Mouse (Mus musculus): ENCODE measurements around the gene Arhgef18. TPM values are rescaled to one million over a fixed set of nuclear protein-coding genes. Genes with fewer than 3 reads are reported as not detected.

Gene Arhgef18
- total RNA-seq, 1 experiment from 2014 or later: 30.3 TPM

DNA sequence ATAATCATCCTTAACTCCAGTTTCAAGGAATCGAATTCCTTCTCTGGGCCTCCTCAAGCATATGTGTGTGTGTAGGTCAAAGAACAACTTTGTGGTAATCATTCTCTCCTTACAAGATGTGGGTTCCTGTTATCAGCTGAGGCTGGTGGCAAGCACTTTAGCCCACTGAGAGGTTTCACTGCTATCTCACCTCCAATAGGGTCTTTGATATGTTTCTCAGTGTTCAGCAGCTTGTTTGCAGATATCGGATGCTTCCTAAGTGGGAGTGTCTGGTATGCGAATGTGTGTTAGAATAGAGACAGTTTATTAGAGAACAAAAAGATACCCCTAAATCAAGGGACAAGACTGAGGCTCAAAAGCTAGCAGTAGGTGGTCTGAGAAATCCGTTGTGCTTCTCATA, 513 bp upstream of the Arhgef18 start:
- peak; percentile 48 for ATAC-seq (replicated peaks; ENCODE audit: low read depth, poor library complexity, severe bottlenecking)

DNA sequence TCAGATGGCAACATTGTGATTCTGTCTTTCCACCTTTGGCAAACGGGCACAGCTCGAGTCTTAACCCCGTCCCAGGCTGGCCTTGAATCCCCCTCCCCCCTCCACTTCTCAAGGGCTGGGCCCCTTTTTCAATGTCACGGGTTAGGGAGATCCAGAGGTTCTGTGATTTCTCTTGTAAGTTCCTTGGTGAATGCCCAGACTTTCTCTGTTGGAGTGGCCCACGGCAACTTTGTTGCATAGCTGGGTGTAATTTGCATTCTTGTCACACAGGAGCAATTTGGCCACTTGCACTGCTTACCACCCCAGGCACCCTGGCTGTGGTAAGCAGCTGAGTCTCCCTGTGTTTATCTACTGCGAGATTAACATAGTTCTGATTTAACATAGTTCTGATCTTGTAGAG, 1.8 kb downstream of the Arhgef18 start:
- no peak for ATAC-seq (replicated peaks; ENCODE audit: low read depth, poor library complexity, severe bottlenecking)

DNA sequence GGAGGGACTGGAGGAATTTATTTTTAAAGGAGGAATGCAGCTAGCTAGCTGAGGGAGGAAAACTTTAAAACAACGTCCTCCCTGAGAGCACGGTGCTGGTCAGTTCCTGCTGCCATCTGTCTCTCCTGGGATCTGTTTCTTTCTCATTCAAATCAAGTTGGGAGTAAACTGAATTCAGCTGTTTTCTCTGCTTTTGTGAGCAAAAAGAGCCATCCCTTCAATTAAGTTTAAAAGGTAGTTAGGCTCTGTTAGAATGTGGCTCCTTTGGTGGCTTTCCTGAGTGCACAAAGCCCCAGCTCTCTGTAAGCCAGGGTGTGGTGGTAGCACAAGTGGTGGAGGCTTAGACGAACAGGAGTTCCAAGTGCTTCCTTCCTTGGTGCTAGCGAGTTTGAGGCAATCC, 2.4 kb downstream of the Arhgef18 start:
- ATAC-seq (replicated peaks; ENCODE audit: low read depth, poor library complexity, severe bottlenecking): no peak

DNA sequence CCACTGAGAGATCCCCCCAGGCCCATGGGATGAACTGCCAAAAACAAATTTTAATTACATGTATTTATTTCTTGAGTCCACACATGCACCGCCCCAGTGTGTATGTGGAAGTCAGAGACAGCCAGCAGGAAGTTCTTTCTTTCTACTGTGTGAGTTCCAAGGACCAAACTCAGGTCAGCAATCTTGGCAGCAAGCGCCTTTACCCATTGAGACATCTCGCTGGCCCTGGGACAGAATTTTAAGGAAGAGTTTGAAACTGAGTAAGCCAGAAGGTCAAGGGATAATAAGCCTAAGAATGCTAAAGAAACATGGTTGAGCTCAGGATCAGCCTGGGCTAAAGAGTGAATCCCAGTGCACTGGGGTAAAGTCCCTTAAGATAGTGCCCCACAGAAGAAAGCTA, 4.8 kb downstream of the Arhgef18 start:
- ATAC-seq (replicated peaks; ENCODE audit: low read depth, poor library complexity, severe bottlenecking): no peak

DNA sequence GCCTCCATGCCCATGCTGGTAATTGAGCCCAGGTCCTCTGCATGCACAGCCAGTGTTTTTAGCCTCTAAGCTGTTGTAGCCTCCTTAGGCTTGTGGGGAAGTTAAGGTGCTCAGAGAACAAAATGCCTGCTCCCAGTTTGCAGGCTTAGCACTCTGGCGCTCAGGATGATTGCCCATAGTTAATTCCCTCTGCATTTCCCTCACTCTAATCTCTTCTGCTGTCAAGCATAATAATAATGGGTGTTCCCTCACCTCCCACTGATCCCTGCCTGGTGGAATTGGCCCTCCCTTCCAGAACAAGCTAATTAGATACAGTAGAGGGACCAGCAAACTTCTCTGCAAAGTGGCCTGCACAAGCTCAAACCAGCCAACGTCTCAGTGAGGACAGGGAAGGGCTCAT, 7.7 kb downstream of the Arhgef18 start:
- ATAC-seq (replicated peaks; ENCODE audit: low read depth, poor library complexity, severe bottlenecking): no peak

DNA sequence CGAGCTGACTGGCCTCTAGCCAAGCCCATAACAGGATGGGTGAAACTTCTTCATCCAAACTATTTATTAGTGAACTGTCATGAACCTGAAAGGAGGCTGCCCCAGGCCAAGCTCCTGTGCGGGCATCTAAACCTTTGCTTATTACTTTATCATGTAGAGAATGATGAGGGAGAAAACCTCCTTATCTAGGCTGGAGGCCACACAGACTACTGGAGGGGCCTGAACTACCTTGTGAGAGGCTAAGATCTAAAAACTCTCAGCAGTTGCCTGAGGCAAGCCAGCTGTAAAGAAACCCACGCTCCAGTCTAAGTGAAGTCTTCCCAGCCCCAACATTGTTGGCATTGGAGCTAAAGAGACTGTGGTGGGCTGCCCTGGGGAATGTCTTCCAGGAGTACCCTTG, 14.6 kb downstream of the Arhgef18 start:
- no peak for ATAC-seq (replicated peaks; ENCODE audit: low read depth, poor library complexity, severe bottlenecking)

DNA sequence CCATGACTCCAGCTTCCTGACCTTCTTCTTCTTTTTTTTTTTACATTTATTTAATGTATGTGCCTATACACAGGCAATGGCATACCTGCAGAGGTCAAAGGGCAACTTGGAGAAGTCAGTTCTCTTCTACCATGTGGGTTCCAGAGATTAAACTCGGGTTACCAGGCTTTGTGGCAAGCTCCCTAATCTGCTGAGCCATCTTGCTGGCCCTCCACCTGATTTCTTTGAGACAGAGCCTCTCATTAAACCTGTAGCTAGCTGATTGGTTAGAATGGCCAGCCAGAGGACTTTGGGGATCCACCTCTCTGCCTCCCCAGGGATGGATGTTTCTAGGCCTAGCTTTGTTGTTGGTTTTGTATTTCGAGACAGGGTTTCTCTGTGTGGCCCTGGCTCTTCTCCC, 18.3 kb downstream of the Arhgef18 start:
- ATAC-seq (replicated peaks; ENCODE audit: low read depth, poor library complexity, severe bottlenecking): no peak

DNA sequence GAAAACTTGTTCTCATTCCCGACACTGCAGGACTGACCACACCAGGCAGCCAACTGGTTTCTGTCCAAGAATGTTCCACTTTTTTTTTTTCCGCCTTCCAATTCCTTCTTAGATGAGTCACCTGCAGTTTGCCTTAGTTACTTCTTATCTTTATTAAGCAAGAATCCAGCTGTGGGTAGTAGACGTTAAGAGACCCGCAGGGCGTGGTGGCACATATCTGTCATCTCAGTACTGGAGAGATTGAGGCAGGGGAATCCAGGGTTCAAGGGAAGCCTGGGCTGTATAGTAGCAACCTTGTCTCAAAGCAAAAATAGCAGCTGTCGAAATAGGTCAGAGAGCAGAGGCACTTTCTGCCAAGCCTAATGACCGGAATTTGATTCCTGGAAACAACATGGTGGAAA, 19.1 kb downstream of the Arhgef18 start:
- peak; percentile 56 for ATAC-seq (replicated peaks; ENCODE audit: low read depth, poor library complexity, severe bottlenecking)

DNA sequence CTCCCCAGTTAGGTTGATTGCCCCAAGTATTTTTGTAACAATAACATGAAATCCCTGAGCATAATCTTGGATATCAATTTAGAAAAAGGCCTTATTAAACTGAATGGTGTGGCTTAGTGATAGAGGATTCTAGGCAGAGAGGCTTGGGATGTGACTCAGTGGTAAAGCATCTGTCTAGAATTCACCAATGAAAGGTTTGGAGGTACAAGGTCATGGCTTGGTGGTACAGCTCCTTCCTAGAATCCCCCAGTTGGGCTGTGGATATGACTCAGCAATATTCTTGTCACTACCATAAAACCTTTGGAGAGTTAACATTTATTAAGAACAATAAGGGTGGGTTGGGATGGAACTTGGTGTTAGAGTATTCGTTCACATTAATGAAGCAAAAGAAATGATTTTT, 20.0 kb downstream of the Arhgef18 start:
- no peak for ATAC-seq (replicated peaks; ENCODE audit: low read depth, poor library complexity, severe bottlenecking)

DNA sequence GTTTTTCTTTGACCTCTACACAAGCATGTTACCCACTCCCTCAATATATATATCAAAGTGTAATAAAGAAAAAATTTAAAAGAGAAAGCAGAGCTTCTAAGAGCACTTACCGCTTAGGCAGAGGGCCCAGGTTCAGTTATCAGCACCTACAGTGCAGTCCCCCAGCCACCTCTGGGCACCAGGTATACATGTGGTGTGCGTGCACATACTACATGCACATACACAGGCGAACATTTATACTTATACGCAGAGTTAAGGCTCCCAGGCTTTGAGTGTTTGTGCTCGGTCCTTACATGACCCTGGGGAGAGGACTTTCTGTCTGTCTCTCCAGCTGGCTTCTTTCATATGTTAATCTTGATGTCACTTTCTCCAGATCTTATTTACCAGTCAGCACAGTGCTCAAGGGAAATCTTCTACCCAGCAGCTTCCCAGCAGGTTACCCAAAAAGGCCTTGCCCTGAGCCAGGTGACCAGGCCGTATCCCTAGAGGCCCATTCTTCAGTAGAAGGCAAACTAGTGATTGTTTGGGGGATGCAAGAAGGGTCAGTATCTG, 21.9 kb downstream of the Arhgef18 start:
- ATAC-seq (replicated peaks; ENCODE audit: low read depth, poor library complexity, severe bottlenecking): no peak

DNA sequence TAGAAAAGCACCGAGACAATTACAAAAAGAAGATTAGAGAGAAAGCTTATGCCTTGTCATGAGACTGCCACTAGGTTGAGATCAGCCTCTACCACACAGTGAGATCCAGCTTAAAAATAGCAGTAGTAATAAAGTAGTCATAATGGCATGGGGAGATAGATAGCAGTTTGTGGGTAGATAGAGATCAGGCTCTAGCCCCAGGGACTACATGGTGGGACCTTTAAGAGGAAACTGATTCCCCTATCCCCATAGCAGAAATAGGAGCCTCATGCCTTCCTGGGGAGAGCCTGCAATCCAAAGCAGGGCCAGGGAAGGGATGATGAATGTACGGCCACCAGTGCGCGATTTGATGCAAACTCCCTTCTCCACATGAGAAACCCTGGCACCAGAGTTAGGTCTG, 22.5 kb downstream of the Arhgef18 start:
- ATAC-seq (replicated peaks; ENCODE audit: low read depth, poor library complexity, severe bottlenecking): no peak

DNA sequence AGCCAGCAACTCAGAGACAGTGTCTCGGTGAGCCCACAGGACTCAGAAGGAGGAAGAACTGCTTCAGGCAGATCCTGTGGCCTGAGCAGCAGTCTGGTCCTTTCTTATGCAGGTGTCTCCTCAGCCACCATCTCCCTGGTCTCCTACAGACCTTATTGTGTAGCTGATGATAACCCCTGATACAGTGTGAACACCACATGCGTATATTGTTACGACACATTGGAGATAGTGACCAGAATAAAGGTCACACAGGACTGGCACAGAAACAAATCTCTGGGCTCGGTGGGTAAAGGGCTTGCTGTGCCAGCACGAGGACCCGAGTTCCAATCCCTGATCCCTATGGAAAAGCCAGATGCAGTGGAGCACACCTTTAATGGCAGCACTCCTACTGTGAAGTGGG, 22.9 kb downstream of the Arhgef18 start:
- no peak for ATAC-seq (replicated peaks; ENCODE audit: low read depth, poor library complexity, severe bottlenecking)

DNA sequence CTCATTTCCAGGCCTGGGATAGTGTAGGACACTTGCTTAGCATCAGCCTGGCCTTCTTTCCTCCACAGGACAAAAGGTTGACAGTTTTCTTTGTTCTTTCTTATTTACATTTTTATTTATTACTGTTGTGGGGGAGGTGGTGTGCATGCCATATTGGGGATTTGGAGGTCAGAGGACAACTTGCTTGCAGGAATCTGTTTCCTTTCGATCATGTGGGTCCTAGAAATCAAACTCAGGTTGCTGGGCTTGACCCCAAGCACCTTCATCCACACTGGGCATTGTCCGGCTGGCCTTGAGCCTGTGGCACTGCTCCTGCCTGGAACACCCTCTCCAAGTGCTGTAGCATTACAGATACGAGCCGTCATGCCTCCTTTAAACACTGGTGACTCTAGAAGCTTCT, 24.0 kb downstream of the Arhgef18 start:
- ATAC-seq (replicated peaks; ENCODE audit: low read depth, poor library complexity, severe bottlenecking): no peak

DNA sequence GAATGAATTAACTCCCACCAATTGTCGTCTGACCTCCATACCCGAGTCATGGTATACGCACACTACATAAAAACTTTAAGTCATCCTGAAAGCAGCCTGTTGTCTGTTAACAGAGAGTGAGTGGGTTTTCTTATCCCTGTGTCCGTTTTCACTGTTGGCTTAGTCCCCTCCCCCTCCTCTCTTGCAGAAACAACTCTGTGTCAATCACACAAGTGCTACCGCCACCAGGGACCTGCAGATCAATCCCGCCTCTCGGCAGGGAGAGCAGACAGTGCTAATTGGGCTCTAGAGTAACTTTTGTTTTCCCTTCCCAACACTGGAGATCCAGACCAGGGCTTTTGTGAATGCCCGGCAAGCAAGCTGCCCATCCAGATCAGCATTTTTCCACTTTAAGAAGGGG, 24.6 kb downstream of the Arhgef18 start:
- no peak for ATAC-seq (replicated peaks; ENCODE audit: low read depth, poor library complexity, severe bottlenecking)

DNA sequence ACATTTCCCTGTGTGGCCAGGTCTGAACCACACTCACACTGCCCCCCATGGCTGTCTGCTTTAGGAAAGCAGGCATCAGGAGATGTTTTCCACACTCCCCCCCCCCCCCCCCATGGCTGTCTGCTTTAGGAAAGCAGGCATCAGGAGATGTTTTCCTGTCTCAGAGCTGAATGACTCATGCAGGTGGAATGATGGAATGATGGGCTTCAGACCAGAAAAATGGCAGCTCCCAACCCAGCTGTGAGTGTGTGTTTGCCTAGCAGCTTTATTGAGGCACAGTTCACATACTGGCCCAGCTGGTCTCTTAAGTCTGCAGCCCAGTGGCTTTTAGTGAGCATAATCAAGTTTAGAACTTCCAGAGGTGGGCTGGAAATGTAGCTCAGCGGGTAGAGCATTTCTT, 25.3 kb downstream of the Arhgef18 start:
- ATAC-seq (replicated peaks; ENCODE audit: low read depth, poor library complexity, severe bottlenecking): no peak

DNA sequence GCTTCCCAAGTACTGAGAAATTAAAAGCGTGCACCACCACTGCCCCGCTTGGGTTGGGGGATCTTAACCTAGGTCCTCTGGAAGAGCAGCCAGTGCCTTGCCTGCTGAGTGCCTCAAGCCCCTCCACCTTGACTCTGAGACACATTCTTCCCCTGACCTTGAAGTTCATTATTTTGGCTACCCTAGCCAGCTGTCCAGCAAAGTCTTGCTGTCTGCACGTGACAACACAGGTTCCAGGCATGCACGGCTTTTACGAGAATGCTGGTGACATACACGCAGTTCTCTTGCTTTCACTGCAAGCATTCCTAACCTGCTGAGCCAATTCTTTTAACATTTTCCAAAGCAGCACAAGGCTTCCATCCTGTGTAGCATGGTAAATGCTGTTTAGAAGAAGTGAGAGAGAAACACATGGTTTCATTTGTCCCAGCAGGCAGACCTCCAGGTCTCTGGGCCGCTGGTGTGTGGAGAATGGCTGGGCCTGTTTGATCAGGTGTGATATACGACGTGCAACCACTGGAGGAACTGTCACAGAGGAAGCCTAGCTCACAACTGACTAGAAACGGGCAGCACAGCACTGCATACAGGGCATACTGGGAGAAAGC, 27.4 kb downstream of the Arhgef18 start:
- ATAC-seq (replicated peaks; ENCODE audit: low read depth, poor library complexity, severe bottlenecking): no peak

DNA sequence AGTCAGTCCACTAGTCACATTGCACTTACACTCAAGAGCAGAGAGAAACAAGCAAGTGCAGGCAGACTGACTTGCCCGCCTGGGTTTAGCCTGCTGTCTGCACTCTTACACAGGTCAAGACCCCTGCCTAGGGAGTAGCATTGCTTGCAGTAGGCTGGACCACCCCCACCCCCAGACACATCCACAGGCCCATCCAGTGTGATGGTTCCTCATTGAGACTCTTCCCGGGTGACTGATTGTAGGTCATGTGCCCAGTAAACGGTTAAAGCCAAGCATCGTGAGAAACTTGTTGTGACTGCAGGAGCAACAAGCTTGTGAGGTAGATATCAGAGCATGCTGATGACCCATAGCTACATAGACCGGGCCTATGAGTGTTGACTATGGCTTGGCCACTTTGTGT, 28.7 kb downstream of the Arhgef18 start:
- ATAC-seq (replicated peaks; ENCODE audit: low read depth, poor library complexity, severe bottlenecking): no peak

DNA sequence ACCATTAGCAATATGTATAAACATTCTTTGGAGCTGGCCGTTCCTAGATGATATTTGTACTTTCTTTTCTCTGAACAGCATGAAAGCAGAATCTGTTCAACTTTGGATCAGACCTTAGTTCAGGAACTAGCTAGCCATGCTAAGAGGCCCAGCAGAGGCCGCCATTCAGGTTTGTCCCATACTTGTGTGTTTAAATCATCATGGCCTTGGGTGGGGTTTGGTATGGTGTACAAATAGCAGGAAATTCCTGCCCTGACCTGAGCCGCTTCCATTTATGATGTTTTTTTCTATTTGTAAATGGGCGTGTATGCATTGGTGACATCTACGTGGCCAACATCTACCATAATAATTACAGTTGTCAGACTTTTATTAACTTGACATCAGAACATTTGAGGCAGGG, 32.4 kb downstream of the Arhgef18 start:
- ATAC-seq (replicated peaks; ENCODE audit: low read depth, poor library complexity, severe bottlenecking): no peak

DNA sequence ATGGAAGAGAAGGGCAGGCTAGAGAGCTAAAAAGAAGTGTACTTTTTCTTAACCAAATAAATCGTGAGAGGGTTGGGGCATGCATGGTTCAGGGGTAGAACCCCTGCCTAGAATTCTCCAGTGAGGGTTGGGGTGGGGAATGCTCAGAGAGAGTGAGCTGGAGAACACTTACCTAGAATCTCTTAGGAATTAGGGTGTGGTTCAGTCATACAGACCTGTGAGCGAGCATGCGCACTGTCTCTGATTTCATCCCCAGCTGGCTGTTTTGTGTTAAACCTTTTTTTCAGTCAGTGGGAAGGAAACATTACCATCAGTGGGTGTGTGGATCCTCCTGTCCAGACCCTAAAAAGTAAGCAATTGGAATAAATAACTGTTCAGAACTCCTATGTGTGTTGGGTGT, 33.4 kb downstream of the Arhgef18 start:
- no peak for ATAC-seq (replicated peaks; ENCODE audit: low read depth, poor library complexity, severe bottlenecking)

DNA sequence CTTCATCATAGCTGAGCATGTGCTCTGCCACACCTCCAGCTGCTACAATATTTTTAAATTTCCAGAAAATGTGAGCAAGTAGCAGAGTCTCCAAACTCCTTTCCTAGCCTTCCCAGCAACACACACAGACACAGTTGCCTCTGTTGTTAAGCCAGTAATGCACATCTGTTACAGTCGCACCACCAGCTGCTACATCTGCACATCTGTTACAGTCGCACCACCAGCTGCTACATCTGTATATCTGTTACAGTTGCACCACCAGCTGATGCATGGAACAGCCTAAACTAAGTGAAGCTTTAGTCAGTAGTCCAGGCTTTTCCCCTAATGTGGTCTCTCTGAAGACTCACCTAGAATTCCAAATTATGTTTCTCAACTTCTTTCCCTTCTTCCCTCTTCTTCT, 35.6 kb downstream of the Arhgef18 start:
- no peak for ATAC-seq (replicated peaks; ENCODE audit: low read depth, poor library complexity, severe bottlenecking)

DNA sequence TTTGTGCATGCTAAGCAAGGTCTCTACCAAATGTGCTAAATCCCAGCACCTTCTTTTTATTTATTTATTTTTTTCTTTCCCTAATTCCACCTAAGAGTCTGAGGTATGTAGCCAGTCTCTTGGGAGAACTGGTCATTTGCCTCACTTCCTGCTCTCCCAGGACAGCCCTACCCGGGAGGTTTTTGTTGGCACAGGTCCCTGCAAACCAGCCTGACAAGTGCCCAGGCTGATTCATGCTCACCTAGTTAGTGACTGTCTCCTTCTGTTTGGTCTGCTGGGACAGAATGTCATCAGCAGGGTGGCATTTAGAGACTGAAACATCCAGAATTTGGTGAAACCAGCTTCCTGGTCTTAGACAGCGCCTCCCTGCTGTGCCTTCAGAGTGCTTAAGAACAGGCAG, 37.2 kb downstream of the Arhgef18 start:
- no peak for ATAC-seq (replicated peaks; ENCODE audit: low read depth, poor library complexity, severe bottlenecking)

DNA sequence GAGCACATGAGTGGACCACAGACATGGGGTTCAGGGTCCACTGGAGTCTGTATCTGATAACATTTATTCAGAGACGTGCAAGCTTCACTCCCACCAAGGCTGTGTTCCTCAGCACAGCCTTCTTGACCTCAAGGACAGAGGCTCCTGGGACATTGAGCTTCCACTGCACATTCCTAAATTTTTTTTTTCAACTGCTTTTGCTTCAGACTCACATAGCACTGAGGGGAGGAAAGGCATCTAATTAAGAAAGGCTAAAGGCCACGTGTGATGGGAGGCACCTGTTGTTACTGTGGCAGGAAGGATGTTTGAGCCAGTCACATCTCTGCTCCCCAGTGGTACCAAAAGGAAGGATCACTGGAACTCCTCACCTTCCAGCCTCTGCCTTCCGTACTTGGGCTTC, 38.3 kb downstream of the Arhgef18 start:
- ATAC-seq (replicated peaks; ENCODE audit: low read depth, poor library complexity, severe bottlenecking): no peak

DNA sequence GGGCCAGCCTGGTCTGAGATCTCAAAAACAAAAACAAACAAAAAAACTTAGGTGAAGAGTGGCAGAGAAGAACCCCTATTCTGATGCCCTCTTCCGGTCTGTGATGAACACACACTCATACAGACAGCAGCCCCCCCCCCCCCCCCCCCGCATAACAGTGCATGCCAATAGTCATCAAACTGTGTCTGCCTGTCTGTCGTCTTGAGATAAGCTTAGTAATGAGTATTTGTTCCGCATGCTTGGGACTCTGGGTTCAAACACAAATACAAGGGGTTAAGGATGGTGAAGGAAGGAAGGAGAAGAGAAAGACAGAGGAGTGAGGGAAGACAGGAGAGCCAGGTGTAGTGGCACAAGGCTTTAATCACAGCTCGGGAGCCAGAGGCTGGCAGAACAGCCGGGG, 43.7 kb downstream of the Arhgef18 start:
- ATAC-seq (replicated peaks; ENCODE audit: low read depth, poor library complexity, severe bottlenecking): no peak

Measured in common myeloid progenitor, adult 5-6 weeks (primary cell).